Mouse (Mus musculus): ENCODE results near the gene Ralgds. TPM values are rescaled to one million over a fixed set of nuclear protein-coding genes. Genes with fewer than 3 reads are reported as not detected.
"Not testable (repeated sequence)": the region's sequence is repeated elsewhere in the genome, so short reads cannot be mapped to it uniquely, and the experiment has no call there.

The Ralgds gene
- polyA plus RNA-seq (2016; fragmentation: Nextera tagmentation; extraction: Ambion mirVana), result 64.1 and 66.1 TPM in 2 replicates

DNA sequence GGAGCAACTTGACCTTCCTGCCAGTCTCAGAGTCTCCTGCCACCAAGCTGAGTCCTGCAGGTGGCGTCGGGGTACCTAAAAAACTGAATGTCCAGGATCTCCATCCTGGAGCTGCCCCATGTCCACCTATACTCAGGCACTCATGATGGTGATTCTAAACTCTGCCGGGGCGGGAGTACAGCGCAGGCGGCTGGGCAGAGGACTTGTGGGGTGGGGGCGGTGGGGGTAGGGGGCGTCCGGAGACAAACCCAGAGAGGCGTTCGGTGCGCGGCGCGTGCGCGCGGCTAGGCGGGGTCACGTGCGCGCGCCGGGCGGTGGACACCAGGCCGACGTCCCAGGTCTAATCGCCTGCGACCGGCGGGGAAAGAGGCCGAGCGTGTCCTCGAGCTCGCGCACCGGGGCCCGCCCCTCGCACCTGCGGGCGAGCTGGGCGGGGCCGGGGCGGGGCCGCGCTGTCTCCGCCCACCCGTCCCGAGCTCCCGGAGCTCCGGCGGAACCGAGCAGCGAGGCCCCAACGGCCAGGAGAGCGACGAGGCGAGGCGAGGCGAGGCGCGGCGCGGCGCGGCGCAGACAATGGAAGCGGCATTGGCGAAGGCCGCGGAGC, at the start of gene Ralgds:
Gene Ralgds (plus strand): TSS at position 328 of the 604 bp plus-strand sequence.
- no peak for ATAC-seq (ENCODE audit: insufficient number of reproducible peaks, insufficient read depth, low FRiP score, low TSS enrichment)
- Histone ChIP-seq H3K27ac (peak within 1 kb of the TSS; percentile 54), H3K9me3 (no peaks in the 10 kb centered on the region), H3K9ac (peak within 1 kb of the TSS; percentile 81), H3K4me2 (replicated peaks) (peak within 1 kb of the TSS; percentile 90), H3K4me3 (peak within 1 kb of the TSS; percentile 76), H3K36me3 (0 out of 2 replicates have a peak, but pooled peaks cover 2% of the 10 kb centered on the region), H3K4me1 (peaks cover 17% of the 10 kb centered on the region), H3K27me3 (no peaks in the 10 kb centered on the region)
- WGBS, result under 1% methylated on average over 56 of the region's 71 CpGs

- Histone ChIP-seq H3K9me3 (no peaks in the 10 kb centered on the region), H3K4me3 (no peak overlapping the region), H3K9ac (no peak overlapping the region), H3K4me1 (peaks cover 14% of the 10 kb centered on the region), H3K27me3 (peaks cover 10% of the 10 kb centered on the region; the same call in 1 of the 2 replicates), H3K36me3 (no peaks in the 10 kb centered on the region; the same call in 1 of the 2 replicates), H3K4me2 (replicated peaks) (no peak overlapping the region), H3K27ac (no peak overlapping the region)
- WGBS, result 36% methylated on average over 3 of the region's 3 CpGs
- ATAC-seq (ENCODE audit: insufficient number of reproducible peaks, insufficient read depth, low FRiP score, low TSS enrichment), result no peak
Measured at GRCm38 (mm10) chr2:28463919-28464318, 49.0 kb upstream of the Ralgds start.

DNA sequence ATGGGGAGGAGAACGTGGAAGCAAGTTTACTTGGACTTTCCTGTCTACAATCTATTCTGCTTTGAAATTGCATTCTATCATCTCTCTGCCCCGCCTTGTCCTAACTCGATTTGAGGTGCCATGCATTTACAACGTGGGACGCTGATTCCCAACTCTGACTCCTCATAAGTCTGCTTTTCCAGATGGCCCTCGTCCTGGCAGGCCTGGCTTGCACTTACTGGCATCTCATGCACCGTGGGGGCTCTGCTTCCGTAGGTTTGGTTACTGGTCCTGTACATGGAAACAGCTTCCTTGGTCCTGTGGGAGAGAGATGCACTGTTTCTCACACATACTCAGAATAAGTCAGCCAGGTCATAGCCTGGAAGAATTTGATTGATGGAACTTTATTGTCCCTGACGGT, 48.0 kb upstream of the Ralgds start:
- 80% methylated on average over 9 of the region's 9 CpGs for WGBS
- H3K9ac ChIP-seq, result no peak overlapping the region

DNA sequence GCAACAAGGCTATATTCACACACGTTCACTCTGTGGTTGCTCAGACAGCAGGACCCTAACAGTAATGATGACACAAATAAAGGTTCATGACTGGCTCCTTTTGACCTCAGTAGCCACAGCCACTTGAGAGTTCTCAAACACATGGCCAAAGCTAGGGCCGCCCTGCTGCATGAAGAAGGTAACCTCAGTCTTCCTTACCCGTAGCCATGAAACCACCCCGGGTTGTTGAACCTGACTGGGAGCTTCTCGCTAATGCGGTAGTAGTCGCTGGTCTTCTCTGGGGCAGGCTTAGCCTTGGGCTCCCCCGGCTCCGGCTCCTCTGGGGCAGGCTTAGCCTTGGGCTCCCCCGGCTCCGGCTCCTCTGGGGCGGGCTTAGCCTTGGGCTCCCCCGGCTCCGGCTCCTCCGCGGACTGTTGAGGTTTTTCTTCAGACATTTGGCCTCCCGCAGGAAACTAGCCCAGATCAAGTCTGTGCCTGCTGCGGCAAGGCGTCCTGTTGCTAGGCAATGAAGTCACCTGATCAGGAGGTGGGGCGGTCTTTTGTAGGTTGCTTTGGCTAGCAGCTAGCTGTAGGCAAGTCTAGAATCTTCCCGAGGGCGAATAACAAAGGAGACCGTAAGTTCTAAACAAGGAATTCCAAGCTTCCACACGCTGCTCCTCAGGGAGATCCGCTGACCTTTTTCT, 46.9 kb upstream of the Ralgds start, which contains the start of gene 1700007K13Rik:
Gene 1700007K13Rik (minus strand): TSS at position 497 of the 683 bp plus-strand sequence.
- Histone ChIP-seq H3K4me3 (peak within 1 kb of the TSS; percentile 32), H3K27ac (no peak within 1 kb of the TSS), H3K9me3 (no peaks in the 10 kb centered on the region), H3K9ac (peak within 1 kb of the TSS; percentile 42; the same call in 1 of the 2 replicates), H3K4me1 (peaks cover 17% of the 10 kb centered on the region), H3K27me3 (peaks cover 10% of the 10 kb centered on the region; the same call in 1 of the 2 replicates), H3K4me2 (replicated peaks) (peak within 1 kb of the TSS; percentile 62), H3K36me3 (peaks cover 19% of the 10 kb centered on the region)
- 5% methylated on average over 25 of the region's 25 CpGs for WGBS
- peak; percentile 58 for ATAC-seq (ENCODE audit: insufficient number of reproducible peaks, insufficient read depth, low FRiP score, low TSS enrichment)

More for the DNA sequence above, 48.0 kb upstream of the Ralgds start:
- Histone ChIP-seq H3K9me3 (no peaks in the 10 kb centered on the region), H3K4me2 (replicated peaks) (no peak overlapping the region), H3K4me1 (peaks cover 17% of the 10 kb centered on the region), H3K36me3 (peaks cover 9% of the 10 kb centered on the region), H3K4me3 (no peak overlapping the region), H3K27me3 (peaks cover 10% of the 10 kb centered on the region; the same call in 1 of the 2 replicates), H3K27ac (no peak overlapping the region)
- ATAC-seq (ENCODE audit: insufficient number of reproducible peaks, insufficient read depth, low FRiP score, low TSS enrichment), result no peak

GRCm38 (mm10) chr2:28467860-28468485, 45.0 kb upstream of the Ralgds start, which contains the start of gene Mrps2:
TSS of gene Mrps2 (plus strand) at chr2:28468066.
- H3K9ac ChIP-seq, result peak within 1 kb of the TSS; percentile 95
- H3K27ac ChIP-seq, result peak within 1 kb of the TSS; percentile 25; the same call in 1 of the 2 replicates
- peak; percentile 86 for ATAC-seq (ENCODE audit: insufficient number of reproducible peaks, insufficient read depth, low FRiP score, low TSS enrichment)
- peaks cover 39% of the 10 kb centered on the region for H3K36me3 ChIP-seq
- 0 out of 2 replicates have a peak, but pooled peaks cover 3% of the 10 kb centered on the region for H3K9me3 ChIP-seq
- peaks cover 10% of the 10 kb centered on the region; the same call in 1 of the 2 replicates for H3K27me3 ChIP-seq
- peak within 1 kb of the TSS; percentile 98 for H3K4me3 ChIP-seq
- WGBS, result under 1% methylated on average over 52 of the region's 52 CpGs
- peak within 1 kb of the TSS; percentile 93 for H3K4me2 ChIP-seq (replicated peaks)
- peaks cover 17% of the 10 kb centered on the region for H3K4me1 ChIP-seq

- 0 out of 2 replicates have a peak, but pooled peaks cover 6% of the 10 kb centered on the region for H3K9me3 ChIP-seq
- peaks cover 10% of the 10 kb centered on the region; the same call in 1 of the 2 replicates for H3K27me3 ChIP-seq
- peak overlapping the region; percentile 95 for H3K9ac ChIP-seq
- peak overlapping the region; percentile 98 for H3K4me3 ChIP-seq
- H3K4me1 ChIP-seq, result peaks cover 17% of the 10 kb centered on the region
- whole genome bisulfite sequencing, result 53% methylated on average over 18 of the region's 18 CpGs
- no peak for ATAC-seq (ENCODE audit: insufficient number of reproducible peaks, insufficient read depth, low FRiP score, low TSS enrichment)
- no peak overlapping the region for H3K27ac ChIP-seq
- H3K36me3 ChIP-seq, result peaks cover 42% of the 10 kb centered on the region
- peak overlapping the region; percentile 93 for H3K4me2 ChIP-seq (replicated peaks)
Measured at GRCm38 (mm10) chr2:28468486-28469225, 44.3 kb upstream of the Ralgds start.

GRCm38 (mm10) chr2:28469461-28469860, 43.5 kb upstream of the Ralgds start:
- ATAC-seq (ENCODE audit: insufficient number of reproducible peaks, insufficient read depth, low FRiP score, low TSS enrichment), result no peak
- Histone ChIP-seq H3K4me1 (peaks cover 17% of the 10 kb centered on the region), H3K9ac (no peak overlapping the region), H3K4me3 (no peak overlapping the region), H3K9me3 (0 out of 2 replicates have a peak, but pooled peaks cover 6% of the 10 kb centered on the region), H3K27me3 (peaks cover 10% of the 10 kb centered on the region; the same call in 1 of the 2 replicates), H3K4me2 (replicated peaks) (peak overlapping the region; percentile 93; the same call in 1 of the 2 replicates), H3K27ac (no peak overlapping the region), H3K36me3 (peaks cover 42% of the 10 kb centered on the region)
- 97% methylated on average over 14 of the region's 14 CpGs for WGBS

- Histone ChIP-seq H3K4me1 (peaks cover 17% of the 10 kb centered on the region), H3K4me2 (replicated peaks) (no peak overlapping the region), H3K9me3 (0 out of 2 replicates have a peak, but pooled peaks cover 6% of the 10 kb centered on the region), H3K27me3 (0 out of 2 replicates have a peak, but pooled peaks cover 4% of the 10 kb centered on the region), H3K4me3 (no peak overlapping the region), H3K9ac (no peak overlapping the region), H3K27ac (no peak overlapping the region), H3K36me3 (peaks cover 42% of the 10 kb centered on the region)
- no peak for ATAC-seq (ENCODE audit: insufficient number of reproducible peaks, insufficient read depth, low FRiP score, low TSS enrichment)
- 93% methylated on average over 2 of the region's 2 CpGs for WGBS
Measured at GRCm38 (mm10) chr2:28470591-28470990, 42.3 kb upstream of the Ralgds start.

- not testable (repeated sequence) for H3K27me3 ChIP-seq; H3K9ac ChIP-seq; H3K9me3 ChIP-seq; ATAC-seq (ENCODE audit: insufficient number of reproducible peaks, insufficient read depth, low FRiP score, low TSS enrichment); H3K4me3 ChIP-seq; H3K27ac ChIP-seq; H3K4me1 ChIP-seq; H3K4me2 ChIP-seq (replicated peaks)
- peaks cover 42% of the 10 kb centered on the region for H3K36me3 ChIP-seq
- WGBS, result 92% methylated on average over 8 of the region's 8 CpGs
Measured at GRCm38 (mm10) chr2:28472011-28472410, 40.9 kb upstream of the Ralgds start.

DNA sequence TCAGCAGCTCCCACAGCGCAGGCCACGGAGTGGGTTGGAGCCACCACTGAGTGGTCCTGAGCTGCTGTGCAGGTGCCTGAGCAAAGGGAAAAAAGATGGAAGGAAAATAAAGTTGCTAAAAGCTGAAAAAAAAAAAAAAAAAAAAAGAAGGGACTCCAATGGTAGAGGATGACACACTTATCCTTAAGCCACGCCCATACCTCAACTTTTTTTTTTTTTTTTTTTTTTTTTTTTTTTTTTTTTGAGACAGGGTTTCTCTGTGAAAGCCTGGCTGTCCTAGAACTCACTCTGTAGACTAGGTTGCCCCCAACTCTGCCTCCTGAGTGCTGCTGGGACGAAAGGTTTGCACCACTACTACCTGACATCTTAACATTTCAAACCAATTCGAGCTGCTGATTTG, 34.9 kb upstream of the Ralgds start:
- 87% methylated on average over 5 of the region's 5 CpGs for WGBS
- H3K9ac ChIP-seq; H3K4me2 ChIP-seq (replicated peaks); H3K4me1 ChIP-seq; H3K36me3 ChIP-seq; H3K9me3 ChIP-seq; ATAC-seq (ENCODE audit: insufficient number of reproducible peaks, insufficient read depth, low FRiP score, low TSS enrichment); H3K27me3 ChIP-seq; H3K4me3 ChIP-seq; H3K27ac ChIP-seq: not testable (repeated sequence)

Data from embryonic facial prominence, embryonic 12.5 days (tissue).